Mouse (Mus musculus): ENCODE measurements around the gene Anp32e. TPM values are rescaled to one million over a fixed set of nuclear protein-coding genes. Genes with fewer than 3 reads are reported as not detected.
"Not testable (repeated sequence)": the region's sequence is repeated elsewhere in the genome, so short reads cannot be mapped to it uniquely, and the experiment has no call there.

Gene Anp32e
- polyA plus RNA-seq, 1 experiment from 2014 or later = 196 TPM

- Histone ChIP-seq H3K4me3 (peak overlapping the region; percentile 37), H3K4me1 (peaks cover 32% of the 10 kb centered on the region), H3K36me3 (no peaks in the 10 kb centered on the region), H3K27ac (replicated peaks) (no peak overlapping the region), H3K27me3 (peaks cover 5% of the 10 kb centered on the region; the same call in 1 of the 2 replicates), H3K9ac (replicated peaks) (no peak overlapping the region), H3K9me3 (no peaks in the 10 kb centered on the region), H3K4me2 (replicated peaks) (peak overlapping the region; percentile 66)
- WGBS = under 1% methylated on average over 12 of the region's 12 CpGs
- no peak for ATAC-seq (replicated peaks)
Measured at GRCm38 (mm10) chr3:95905940-95906492, 23.0 kb upstream of the Anp32e start.

- no peak overlapping the region for H3K9ac ChIP-seq (replicated peaks)
- under 1% methylated on average over 12 of the region's 12 CpGs for WGBS
- H3K4me2 ChIP-seq (replicated peaks) = peak overlapping the region; percentile 66
- no peaks in the 10 kb centered on the region for H3K36me3 ChIP-seq
- no peak overlapping the region for H3K27ac ChIP-seq (replicated peaks)
- peaks cover 5% of the 10 kb centered on the region; the same call in 1 of the 2 replicates for H3K27me3 ChIP-seq
- H3K9me3 ChIP-seq = no peaks in the 10 kb centered on the region
- ATAC-seq (replicated peaks) = no peak
- peak overlapping the region; percentile 15 for H3K4me3 ChIP-seq
- peaks cover 32% of the 10 kb centered on the region for H3K4me1 ChIP-seq
Measured at GRCm38 (mm10) chr3:95906860-95907259, 22.2 kb upstream of the Anp32e start.

- H3K9ac ChIP-seq (replicated peaks) = no peak overlapping the region
- no peak overlapping the region for H3K27ac ChIP-seq (replicated peaks)
- no peaks in the 10 kb centered on the region for H3K36me3 ChIP-seq
- H3K9me3 ChIP-seq = no peaks in the 10 kb centered on the region
- no peak overlapping the region for H3K4me2 ChIP-seq (replicated peaks)
- ATAC-seq (replicated peaks) = no peak
- H3K4me1 ChIP-seq = peaks cover 32% of the 10 kb centered on the region
- 37% methylated on average over 4 of the region's 4 CpGs for WGBS
- H3K4me3 ChIP-seq = no peak overlapping the region
- H3K27me3 ChIP-seq = peaks cover 5% of the 10 kb centered on the region; the same call in 1 of the 2 replicates
Measured at GRCm38 (mm10) chr3:95907613-95908012, 21.4 kb upstream of the Anp32e start.

- Histone ChIP-seq H3K4me3 (no peak overlapping the region), H3K4me2 (replicated peaks) (no peak overlapping the region), H3K9me3 (no peaks in the 10 kb centered on the region), H3K36me3 (no peaks in the 10 kb centered on the region), H3K9ac (replicated peaks) (no peak overlapping the region), H3K4me1 (no peaks in the 10 kb centered on the region), H3K27me3 (no peaks in the 10 kb centered on the region), H3K27ac (replicated peaks) (no peak overlapping the region)
- no peak for ATAC-seq (replicated peaks)
- WGBS = 93% methylated on average over 4 of the region's 4 CpGs
Measured at GRCm38 (mm10) chr3:95914706-95915105, 14.3 kb upstream of the Anp32e start.

GRCm38 (mm10) chr3:95916760-95917159 is 12.3 kb upstream of the Anp32e start:
- Histone ChIP-seq H3K36me3 (no peaks in the 10 kb centered on the region), H3K4me3 (no peak overlapping the region), H3K27ac (replicated peaks) (no peak overlapping the region), H3K4me2 (replicated peaks) (no peak overlapping the region), H3K27me3 (no peaks in the 10 kb centered on the region), H3K9ac (replicated peaks) (no peak overlapping the region), H3K9me3 (no peaks in the 10 kb centered on the region), H3K4me1 (no peaks in the 10 kb centered on the region)
- WGBS = 79% methylated on average over 7 of the region's 7 CpGs
- no peak for ATAC-seq (replicated peaks)

- H3K4me3 ChIP-seq; H3K9me3 ChIP-seq; H3K4me2 ChIP-seq (replicated peaks); H3K4me1 ChIP-seq; H3K36me3 ChIP-seq; H3K27ac ChIP-seq (replicated peaks); ATAC-seq (replicated peaks); H3K27me3 ChIP-seq; H3K9ac ChIP-seq (replicated peaks): not testable (repeated sequence)
- WGBS = 65% methylated on average over 2 of the region's 2 CpGs
Measured at GRCm38 (mm10) chr3:95920532-95920931, 8.5 kb upstream of the Anp32e start.

GRCm38 (mm10) chr3:95923429-95923828 is 5.6 kb upstream of the Anp32e start:
- H3K9me3 ChIP-seq; H3K4me1 ChIP-seq; H3K27me3 ChIP-seq; ATAC-seq (replicated peaks); H3K4me2 ChIP-seq (replicated peaks); H3K36me3 ChIP-seq; H3K9ac ChIP-seq (replicated peaks); H3K4me3 ChIP-seq; H3K27ac ChIP-seq (replicated peaks): not testable (repeated sequence)
- 94% methylated on average over 7 of the region's 7 CpGs for WGBS

GRCm38 (mm10) chr3:95924185-95924584 is 4.9 kb upstream of the Anp32e start:
- 83% methylated on average over 4 of the region's 4 CpGs for WGBS
- Histone ChIP-seq H3K4me3 (no peak overlapping the region), H3K36me3 (no peaks in the 10 kb centered on the region), H3K9ac (replicated peaks) (no peak overlapping the region), H3K4me2 (replicated peaks) (no peak overlapping the region), H3K9me3 (no peaks in the 10 kb centered on the region), H3K27ac (replicated peaks) (no peak overlapping the region), H3K4me1 (peaks cover 4% of the 10 kb centered on the region; the same call in 1 of the 2 replicates), H3K27me3 (no peaks in the 10 kb centered on the region)
- ATAC-seq (replicated peaks) = no peak

GRCm38 (mm10) chr3:95925087-95925486 is 4.0 kb upstream of the Anp32e start:
- ATAC-seq (replicated peaks) = no peak

GRCm38 (mm10) chr3:95928261-95928657 is 787 bp upstream of the Anp32e start:
- Histone ChIP-seq H3K9me3 (no peaks in the 10 kb centered on the region), H3K9ac (replicated peaks) (peak overlapping the region; percentile 40; the same call in 1 of the 2 replicates), H3K4me2 (replicated peaks) (peak overlapping the region; percentile 59), H3K27ac (replicated peaks) (peak overlapping the region; percentile 68), H3K4me1 (peaks cover 22% of the 10 kb centered on the region), H3K36me3 (no peaks in the 10 kb centered on the region), H3K27me3 (no peaks in the 10 kb centered on the region), H3K4me3 (peak overlapping the region; percentile 78)
- no peak for ATAC-seq (replicated peaks)
- WGBS = 77% methylated on average over 6 of the region's 6 CpGs

More at GRCm38 (mm10) chr3:95925087-95925486, 4.0 kb upstream of the Anp32e start:
- 82% methylated on average over 5 of the region's 5 CpGs for WGBS
- Histone ChIP-seq H3K27ac (replicated peaks) (no peak overlapping the region), H3K9me3 (no peaks in the 10 kb centered on the region), H3K4me1 (peaks cover 5% of the 10 kb centered on the region; the same call in 1 of the 2 replicates), H3K4me3 (no peak overlapping the region), H3K27me3 (no peaks in the 10 kb centered on the region), H3K4me2 (replicated peaks) (no peak overlapping the region), H3K36me3 (no peaks in the 10 kb centered on the region), H3K9ac (replicated peaks) (no peak overlapping the region)

- peaks cover 22% of the 10 kb centered on the region for H3K4me1 ChIP-seq
- no peaks in the 10 kb centered on the region for H3K27me3 ChIP-seq
- peak overlapping the region; percentile 78 for H3K9ac ChIP-seq (replicated peaks)
- no peaks in the 10 kb centered on the region for H3K9me3 ChIP-seq
- peak overlapping the region; percentile 61 for H3K4me2 ChIP-seq (replicated peaks)
- H3K36me3 ChIP-seq = peaks cover 11% of the 10 kb centered on the region
- ATAC-seq (replicated peaks) = peak; percentile 3; the same call in 1 of the 2 replicates
- peak overlapping the region; percentile 87 for H3K27ac ChIP-seq (replicated peaks)
- WGBS = under 1% methylated on average over 105 of the region's 105 CpGs
- H3K4me3 ChIP-seq = peak overlapping the region; percentile 78
Measured at GRCm38 (mm10) chr3:95929581-95930470, 780 bp downstream of the Anp32e start.

GRCm38 (mm10) chr3:95930471-95930789 is 1.4 kb downstream of the Anp32e start:
- Histone ChIP-seq H3K27me3 (no peaks in the 10 kb centered on the region), H3K4me3 (peak overlapping the region; percentile 78), H3K27ac (replicated peaks) (peak overlapping the region; percentile 87), H3K4me2 (replicated peaks) (peak overlapping the region; percentile 61), H3K9me3 (no peaks in the 10 kb centered on the region), H3K36me3 (peaks cover 16% of the 10 kb centered on the region), H3K4me1 (peaks cover 22% of the 10 kb centered on the region), H3K9ac (replicated peaks) (peak overlapping the region; percentile 78)
- no peak for ATAC-seq (replicated peaks)
- 2% methylated on average over 5 of the region's 5 CpGs for WGBS

Measured in forebrain, embryonic 15.5 days (tissue).